Mouse (Mus musculus): ENCODE data around the gene 4930407I10Rik.
A peak's percentile ranks its signal among the peaks of the same experiment; 100 is the strongest.

4930407I10Rik gene

GRCm38 (mm10) chr15:82058719-82059201 lies at the start of gene 4930407I10Rik:
TSS of gene 4930407I10Rik (plus strand) at chr15:82059151.
- DNase-seq (ENCODE audit: low read depth), result no peak

- no peak for DNase-seq (ENCODE audit: low read depth)
Measured at GRCm38 (mm10) chr15:82011947-82012346, 47.0 kb upstream of the 4930407I10Rik start.

- DNase-seq (ENCODE audit: low read depth), result no peak
Measured at GRCm38 (mm10) chr15:82014745-82015391, 44.1 kb upstream of the 4930407I10Rik start.

- no peak for DNase-seq (ENCODE audit: low read depth)
Measured at GRCm38 (mm10) chr15:82015392-82016100, 43.4 kb upstream of the 4930407I10Rik start.

- peak; percentile 96 for DNase-seq (ENCODE audit: low read depth)
Measured at GRCm38 (mm10) chr15:82016101-82016808, 42.7 kb upstream of the 4930407I10Rik start.

- DNase-seq (ENCODE audit: low read depth), result no peak
Measured at GRCm38 (mm10) chr15:82016830-82017229, 42.1 kb upstream of the 4930407I10Rik start.

GRCm38 (mm10) chr15:82017461-82017860 lies 41.5 kb upstream of the 4930407I10Rik start:
- no peak for DNase-seq (ENCODE audit: low read depth)

- no peak for DNase-seq (ENCODE audit: low read depth)
Measured at GRCm38 (mm10) chr15:82019288-82019687, 39.7 kb upstream of the 4930407I10Rik start.

- no peak for DNase-seq (ENCODE audit: low read depth)
Measured at GRCm38 (mm10) chr15:82022535-82023088, 36.3 kb upstream of the 4930407I10Rik start.

GRCm38 (mm10) chr15:82023965-82024635 lies 34.9 kb upstream of the 4930407I10Rik start:
- DNase-seq (ENCODE audit: low read depth), result no peak

- DNase-seq (ENCODE audit: low read depth), result no peak
Measured at GRCm38 (mm10) chr15:82027276-82027675, 31.7 kb upstream of the 4930407I10Rik start.

- DNase-seq (ENCODE audit: low read depth), result no peak
Measured at GRCm38 (mm10) chr15:82027726-82028125, 31.2 kb upstream of the 4930407I10Rik start.

- DNase-seq (ENCODE audit: low read depth), result no peak
Measured at GRCm38 (mm10) chr15:82032386-82032785, 26.6 kb upstream of the 4930407I10Rik start.

GRCm38 (mm10) chr15:82033762-82034161 lies 25.2 kb upstream of the 4930407I10Rik start, which contains the start of gene Desi1:
TSS of gene Desi1 (minus strand) at chr15:82033862.
- DNase-seq (ENCODE audit: low read depth), result no peak

GRCm38 (mm10) chr15:82035904-82036689 lies 22.9 kb upstream of the 4930407I10Rik start:
- DNase-seq (ENCODE audit: low read depth), result no peak

- DNase-seq (ENCODE audit: low read depth), result no peak
Measured at GRCm38 (mm10) chr15:82040650-82041049, 18.3 kb upstream of the 4930407I10Rik start.

- no peak for DNase-seq (ENCODE audit: low read depth)
Measured at GRCm38 (mm10) chr15:82044166-82044784, 14.7 kb upstream of the 4930407I10Rik start.

GRCm38 (mm10) chr15:82046246-82046891 lies 12.6 kb upstream of the 4930407I10Rik start:
- DNase-seq (ENCODE audit: low read depth), result no peak

GRCm38 (mm10) chr15:82047080-82047883 lies 11.7 kb upstream of the 4930407I10Rik start, which contains the start of gene Snu13:
TSS of gene Snu13 (minus strand) at chr15:82047598.
- peak; percentile 56 for DNase-seq (ENCODE audit: low read depth)
